Mouse (Mus musculus): ENCODE data around the gene Zc3h7a. TPM values are rescaled to one million over a fixed set of nuclear protein-coding genes. Genes with fewer than 3 reads are reported as not detected.

Gene Zc3h7a
- polyA plus RNA-seq, 1 experiment from 2014 or later = 98.3 TPM

DNA sequence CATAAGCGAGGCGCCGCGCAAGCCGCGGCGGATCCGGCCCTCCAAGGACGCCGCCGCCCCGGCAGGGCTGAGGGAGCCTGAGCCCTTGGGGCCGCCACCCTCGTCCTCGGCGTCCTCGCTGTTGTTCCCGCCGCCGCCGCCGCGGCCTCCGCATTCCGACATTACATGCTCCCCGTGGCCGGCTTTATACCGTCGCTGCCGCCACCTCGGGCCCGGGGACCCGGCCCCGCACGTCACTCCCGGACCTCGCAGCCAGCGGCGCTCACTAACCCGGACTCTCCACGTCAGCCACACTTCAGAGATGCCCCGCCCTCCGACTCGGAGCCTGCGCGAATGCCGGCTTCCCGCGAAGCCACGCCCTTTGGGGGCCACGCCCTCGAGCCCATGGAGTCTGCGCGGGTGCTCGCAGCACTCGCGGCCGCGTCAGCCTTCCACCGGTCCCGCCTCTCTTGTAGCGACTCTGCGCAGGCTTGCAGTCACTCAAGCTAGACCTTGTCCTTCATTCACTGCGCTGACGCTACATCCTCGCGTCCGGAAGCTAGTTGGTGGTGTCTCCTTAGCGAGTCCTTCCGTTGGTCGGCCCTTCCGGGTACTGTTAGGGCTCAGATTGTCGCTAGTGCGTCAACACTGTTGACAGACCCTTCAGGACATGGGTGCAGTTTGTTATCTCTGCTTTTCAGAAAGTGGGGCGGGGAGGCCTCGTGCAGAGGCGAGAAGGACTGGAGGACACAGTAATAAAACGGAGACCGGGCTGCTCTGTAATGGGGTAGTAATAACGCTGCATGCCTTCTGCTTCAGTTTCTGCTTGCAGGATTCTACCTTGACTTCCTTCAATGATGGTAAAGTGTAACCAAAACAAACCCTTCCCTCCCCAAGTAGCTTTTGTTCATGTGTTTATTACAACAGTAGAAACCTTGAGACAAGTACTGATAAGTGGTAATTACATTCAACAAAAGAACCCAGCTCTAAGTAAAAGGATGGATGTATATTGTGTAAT is 41.5 kb downstream of the Zc3h7a start, which contains the start of gene Txndc11:
TSS of gene Txndc11 (minus strand) at position 303 of the 997 bp plus-strand sequence.
- Histone ChIP-seq H3K27me3 (no peaks in the 10 kb centered on the region), H3K4me2 (peak within 1 kb of the TSS; percentile 76), H3K4me1 (replicated peaks) (peaks cover 30% of the 10 kb centered on the region), H3K36me3 (peaks cover 33% of the 10 kb centered on the region), H3K4me3 (replicated peaks) (peak within 1 kb of the TSS; percentile 95), H3K9me3 (no peaks in the 10 kb centered on the region), H3K9ac (replicated peaks) (peak within 1 kb of the TSS; percentile 90), H3K27ac (peak within 1 kb of the TSS; percentile 88)
- WGBS = under 1% methylated on average over 80 of the region's 80 CpGs
- peak; percentile 98 for ATAC-seq (ENCODE audit: insufficient number of reproducible peaks, insufficient read depth, low FRiP score, low TSS enrichment, low read depth)

- peaks cover 23% of the 10 kb centered on the region for H3K36me3 ChIP-seq
- ATAC-seq (ENCODE audit: insufficient number of reproducible peaks, insufficient read depth, low FRiP score, low TSS enrichment, low read depth) = no peak
- peak overlapping the region; percentile 95 for H3K4me3 ChIP-seq (replicated peaks)
- WGBS = under 1% methylated on average over 34 of the region's 34 CpGs
- peak overlapping the region; percentile 76 for H3K4me2 ChIP-seq
- no peaks in the 10 kb centered on the region for H3K27me3 ChIP-seq
- peak overlapping the region; percentile 88 for H3K27ac ChIP-seq
- peaks cover 30% of the 10 kb centered on the region for H3K4me1 ChIP-seq (replicated peaks)
- H3K9me3 ChIP-seq = no peaks in the 10 kb centered on the region
- H3K9ac ChIP-seq (replicated peaks) = peak overlapping the region; percentile 90
Measured at GRCm38 (mm10) chr16:11133476-11134347, 42.5 kb downstream of the Zc3h7a start.

DNA sequence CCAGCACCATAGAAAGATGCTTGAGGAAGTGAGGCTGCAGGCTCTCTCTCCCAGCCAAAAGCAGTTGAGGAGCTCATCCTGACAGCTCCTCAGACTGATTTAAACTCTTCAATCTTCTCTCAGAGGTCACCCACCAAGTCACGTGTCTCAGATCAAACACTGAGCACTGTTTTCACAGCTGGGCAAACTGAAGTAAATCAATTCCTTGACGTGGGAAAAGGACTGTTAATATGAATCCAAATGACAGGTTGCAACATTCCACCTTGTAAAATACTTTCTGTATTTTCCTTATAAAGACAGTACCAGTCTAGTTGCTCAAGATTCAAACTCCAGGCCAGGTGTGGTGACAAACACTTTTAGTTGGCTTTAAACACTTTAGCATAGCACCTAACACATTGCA is 43.4 kb downstream of the Zc3h7a start:
- Histone ChIP-seq H3K27me3 (no peaks in the 10 kb centered on the region), H3K27ac (no peak overlapping the region), H3K4me3 (replicated peaks) (peak overlapping the region; percentile 95), H3K4me1 (replicated peaks) (peaks cover 30% of the 10 kb centered on the region), H3K9me3 (no peaks in the 10 kb centered on the region), H3K9ac (replicated peaks) (0 out of 2 replicates have a peak overlapping the region, but pooled peaks have one; percentile 37), H3K4me2 (peak overlapping the region; percentile 76), H3K36me3 (peaks cover 25% of the 10 kb centered on the region)
- ATAC-seq (ENCODE audit: insufficient number of reproducible peaks, insufficient read depth, low FRiP score, low TSS enrichment, low read depth) = no peak
- 2% methylated on average over 2 of the region's 2 CpGs for WGBS

DNA sequence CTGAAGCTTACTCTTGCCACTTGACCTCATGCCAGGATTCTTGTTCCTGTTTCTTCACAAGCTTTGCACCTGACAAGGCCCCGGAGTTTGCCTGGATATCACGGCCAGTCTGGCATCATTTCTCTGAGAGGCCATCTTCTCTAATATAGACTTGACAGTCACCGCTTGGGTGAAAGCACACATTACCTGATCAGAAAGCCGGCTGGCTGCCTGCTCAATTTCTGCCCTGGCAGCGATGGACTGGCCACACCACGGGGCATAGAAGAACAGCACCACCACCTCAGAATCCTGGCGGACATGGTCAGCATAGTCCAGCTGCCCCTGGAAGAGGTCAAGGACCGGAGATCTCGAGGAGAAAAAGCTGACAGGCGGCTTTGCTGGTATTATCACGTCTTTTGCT is 47.9 kb downstream of the Zc3h7a start:
- H3K36me3 ChIP-seq = peaks cover 41% of the 10 kb centered on the region
- WGBS = 94% methylated on average over 11 of the region's 11 CpGs
- H3K4me3 ChIP-seq (replicated peaks) = no peak overlapping the region
- H3K4me2 ChIP-seq = no peak overlapping the region
- no peak overlapping the region for H3K27ac ChIP-seq
- no peaks in the 10 kb centered on the region for H3K9me3 ChIP-seq
- peaks cover 14% of the 10 kb centered on the region for H3K4me1 ChIP-seq (replicated peaks)
- no peaks in the 10 kb centered on the region for H3K27me3 ChIP-seq
- no peak overlapping the region for H3K9ac ChIP-seq (replicated peaks)
- ATAC-seq (ENCODE audit: insufficient number of reproducible peaks, insufficient read depth, low FRiP score, low TSS enrichment, low read depth) = no peak

- WGBS = 91% methylated on average over 2 of the region's 2 CpGs
- peaks cover 58% of the 10 kb centered on the region for H3K36me3 ChIP-seq
- ATAC-seq (ENCODE audit: insufficient number of reproducible peaks, insufficient read depth, low FRiP score, low TSS enrichment, low read depth) = no peak
- H3K27me3 ChIP-seq = no peaks in the 10 kb centered on the region
- H3K4me2 ChIP-seq = no peak overlapping the region
- H3K27ac ChIP-seq = no peak overlapping the region
- H3K9ac ChIP-seq (replicated peaks) = no peak overlapping the region
- no peak overlapping the region for H3K4me3 ChIP-seq (replicated peaks)
- H3K9me3 ChIP-seq = no peaks in the 10 kb centered on the region
- no peaks in the 10 kb centered on the region for H3K4me1 ChIP-seq (replicated peaks)
Measured at GRCm38 (mm10) chr16:11125371-11125770, 50.8 kb downstream of the Zc3h7a start.

DNA sequence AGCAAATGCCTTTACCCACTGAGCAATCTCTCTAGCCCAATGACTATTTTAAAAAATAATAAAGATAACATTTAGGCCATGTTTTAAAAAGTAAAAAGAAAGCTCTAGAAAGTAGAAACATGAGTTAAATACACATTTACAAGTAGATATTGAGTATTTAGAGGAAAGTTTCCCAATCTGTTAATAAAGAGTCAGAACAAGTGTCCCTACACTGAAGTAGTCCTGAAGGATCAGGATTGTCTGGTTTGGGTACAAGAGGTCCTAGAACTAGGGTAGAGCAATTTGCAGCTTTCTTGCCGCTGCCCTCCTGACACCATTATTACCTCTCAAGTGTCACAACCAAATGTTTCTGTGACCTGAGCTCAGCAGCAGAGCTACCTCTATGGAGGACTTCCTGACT is 52.1 kb downstream of the Zc3h7a start:
- H3K9ac ChIP-seq (replicated peaks) = no peak overlapping the region
- 76% methylated on average over 1 of the region's 1 CpGs for WGBS
- no peaks in the 10 kb centered on the region for H3K4me1 ChIP-seq (replicated peaks)
- no peak overlapping the region for H3K4me2 ChIP-seq
- ATAC-seq (ENCODE audit: insufficient number of reproducible peaks, insufficient read depth, low FRiP score, low TSS enrichment, low read depth) = no peak
- no peaks in the 10 kb centered on the region for H3K27me3 ChIP-seq
- peaks cover 68% of the 10 kb centered on the region for H3K36me3 ChIP-seq
- H3K9me3 ChIP-seq = no peaks in the 10 kb centered on the region
- no peak overlapping the region for H3K27ac ChIP-seq
- H3K4me3 ChIP-seq (replicated peaks) = no peak overlapping the region

DNA sequence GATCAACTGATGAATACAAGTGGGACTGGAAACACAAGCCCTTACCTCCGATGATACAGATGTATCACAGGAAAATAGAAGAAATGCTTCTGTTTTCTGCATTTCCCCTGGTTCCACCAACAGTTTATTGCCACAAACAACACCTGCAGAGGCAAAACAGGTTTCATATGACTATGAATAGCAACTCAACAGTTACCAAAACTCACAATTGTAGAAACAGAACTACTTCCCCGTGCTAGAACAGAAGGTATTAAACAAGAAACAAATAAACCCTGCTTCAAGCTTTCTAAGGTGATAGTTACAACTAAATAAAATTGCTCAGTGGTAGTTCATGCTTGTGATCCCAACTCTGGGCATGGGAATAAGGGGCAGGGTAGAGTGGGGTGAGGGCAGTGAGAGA is 53.6 kb downstream of the Zc3h7a start:
- peaks cover 68% of the 10 kb centered on the region for H3K36me3 ChIP-seq

GRCm38 (mm10) chr16:11109198-11109740 is 66.9 kb downstream of the Zc3h7a start:
- H3K27ac ChIP-seq = no peak overlapping the region
- no peak overlapping the region for H3K4me2 ChIP-seq
- H3K4me1 ChIP-seq (replicated peaks) = no peaks in the 10 kb centered on the region
- no peak overlapping the region for H3K9ac ChIP-seq (replicated peaks)
- no peaks in the 10 kb centered on the region for H3K9me3 ChIP-seq
- no peak for ATAC-seq (ENCODE audit: insufficient number of reproducible peaks, insufficient read depth, low FRiP score, low TSS enrichment, low read depth)
- H3K27me3 ChIP-seq = no peaks in the 10 kb centered on the region
- H3K36me3 ChIP-seq = peaks cover 46% of the 10 kb centered on the region
- H3K4me3 ChIP-seq (replicated peaks) = no peak overlapping the region
- 76% methylated on average over 4 of the region's 4 CpGs for WGBS

More for the DNA sequence above, 53.6 kb downstream of the Zc3h7a start:
- 89% methylated on average over 2 of the region's 2 CpGs for WGBS
- H3K9me3 ChIP-seq = no peaks in the 10 kb centered on the region
- no peaks in the 10 kb centered on the region for H3K4me1 ChIP-seq (replicated peaks)
- H3K9ac ChIP-seq (replicated peaks) = no peak overlapping the region
- H3K4me2 ChIP-seq = no peak overlapping the region
- ATAC-seq (ENCODE audit: insufficient number of reproducible peaks, insufficient read depth, low FRiP score, low TSS enrichment, low read depth) = no peak
- H3K27me3 ChIP-seq = no peaks in the 10 kb centered on the region
- no peak overlapping the region for H3K27ac ChIP-seq
- no peak overlapping the region for H3K4me3 ChIP-seq (replicated peaks)

DNA sequence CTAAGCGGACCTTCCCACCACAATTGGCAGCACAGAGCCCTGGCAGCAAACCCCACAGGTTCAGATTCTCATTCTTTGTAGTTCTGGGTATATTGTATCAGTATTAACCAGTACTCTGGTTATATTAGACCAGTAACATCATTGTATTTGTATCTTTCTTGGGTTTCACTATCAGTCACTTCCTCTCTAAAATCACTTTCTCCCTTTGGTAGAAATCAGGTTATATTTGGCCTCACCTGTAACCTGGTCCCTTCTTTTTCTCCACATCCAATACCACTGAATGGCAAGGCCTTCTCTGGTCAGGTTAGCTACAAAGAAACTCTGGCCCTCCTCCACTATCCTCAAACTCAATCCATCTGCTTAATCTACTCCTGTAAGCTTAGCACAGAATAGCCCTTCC is 71.3 kb downstream of the Zc3h7a start:
- Histone ChIP-seq H3K4me1 (replicated peaks) (no peaks in the 10 kb centered on the region), H3K27ac (no peak overlapping the region), H3K4me3 (replicated peaks) (no peak overlapping the region), H3K36me3 (peaks cover 55% of the 10 kb centered on the region), H3K27me3 (no peaks in the 10 kb centered on the region), H3K9ac (replicated peaks) (no peak overlapping the region), H3K4me2 (no peak overlapping the region), H3K9me3 (no peaks in the 10 kb centered on the region)
- WGBS = 93% methylated on average over 1 of the region's 1 CpGs
- no peak for ATAC-seq (ENCODE audit: insufficient number of reproducible peaks, insufficient read depth, low FRiP score, low TSS enrichment, low read depth)

DNA sequence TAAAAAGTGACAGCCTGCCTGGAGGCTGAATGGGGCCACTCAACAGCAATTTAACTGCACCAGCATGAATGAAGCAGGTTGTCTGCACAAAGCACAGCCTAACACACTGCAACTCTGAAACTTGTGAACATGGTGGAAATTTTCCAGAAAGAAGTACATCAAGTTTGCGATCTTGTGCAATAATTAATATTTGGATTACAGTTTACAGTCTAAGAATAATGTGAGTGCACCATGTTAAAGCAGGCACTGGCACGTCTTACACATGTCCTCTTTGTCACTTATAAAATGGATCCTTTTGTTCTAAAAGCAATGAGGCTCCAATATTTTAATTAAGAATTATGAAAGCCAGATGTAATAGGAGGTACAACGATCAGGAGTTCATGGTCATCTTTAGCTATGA is 78.9 kb downstream of the Zc3h7a start:
- 0 out of 2 replicates have a peak, but pooled peaks cover 5% of the 10 kb centered on the region for H3K4me1 ChIP-seq (replicated peaks)
- no peak overlapping the region for H3K4me3 ChIP-seq (replicated peaks)
- H3K4me2 ChIP-seq = no peak overlapping the region
- no peak for ATAC-seq (ENCODE audit: insufficient number of reproducible peaks, insufficient read depth, low FRiP score, low TSS enrichment, low read depth)
- WGBS = 78% methylated on average over 3 of the region's 3 CpGs
- no peak overlapping the region for H3K9ac ChIP-seq (replicated peaks)
- no peaks in the 10 kb centered on the region for H3K27me3 ChIP-seq
- no peaks in the 10 kb centered on the region for H3K9me3 ChIP-seq
- H3K36me3 ChIP-seq = peaks cover 24% of the 10 kb centered on the region; the same call in 1 of the 2 replicates
- no peak overlapping the region for H3K27ac ChIP-seq
